Mouse (Mus musculus) cortical plate, adult 2 months (tissue): ENCODE results near the gene Fam131a.

Experiments used
- CTCF ChIP-seq: fragments of 200-500 bp; IDR thresholded peaks from 2 replicates; pipeline ENCODE4 v1.5.1; 2011; ENCODE audit warnings: mild to moderate bottlenecking, control low read depth, low read length; ENCODE audit not compliant: insufficient read depth; ENCODE audit errors: extremely low read depth
- POLR2A ChIP-seq: fragments of 200-500 bp; IDR thresholded peaks from 2 replicates; pipeline ENCODE4 v1.6.1; 2011; ENCODE audit warnings: mild to moderate bottlenecking, low read length, control low read depth; ENCODE audit not compliant: insufficient read depth; ENCODE audit errors: extremely low read depth

- TF ChIP-seq CTCF: no peak
- no peak for TF ChIP-seq POLR2A
These were observed 1.4 kb upstream of the Fam131a start for GRCm38 (mm10) chr16:20691617-20692016.
